Mouse (Mus musculus) cerebellum, postnatal 36 days (tissue): Measurements from ENCODE around the gene Hspb2.

Experiments used
- DNase-seq, 2 experiments: peaks; one replicate each; pipeline ENCODE4 v3.0.0; 2021 to 2022; ENCODE audit warnings: mixed read lengths in 2 of 2

Hspb2 gene

GRCm38 (mm10) chr9:50709108-50709507, 43.0 kb downstream of the Hspb2 start:
- peak; percentile 44 to 51 for DNase-seq

GRCm38 (mm10) chr9:50704907-50705306, 47.2 kb downstream of the Hspb2 start:
- no peak for DNase-seq
